Mouse (Mus musculus) limb, embryonic 15.5 days (tissue): ENCODE data around the gene Egfl8. TPM values are rescaled to one million over a fixed set of nuclear protein-coding genes. Genes with fewer than 3 reads are reported as not detected.

Experiments used
- ATAC-seq: fragments of 200-750 bp; cut with Nextera tagmentation; 2 replicates; pipeline ENCODE4 v1.8.0; 2017; ENCODE audit warnings: low read depth, moderate TSS enrichment; ENCODE audit not compliant: insufficient number of reproducible peaks, low FRiP score, low TSS enrichment
- H3K27ac ChIP-seq: fragments of 300-500 bp; sonication (generic); 2 replicates; pipeline ENCODE4 v1.5.1; 2015; ENCODE audit warnings: moderate library complexity, mild to moderate bottlenecking, inconsistent platforms
- H3K27me3 ChIP-seq: fragments of 300-500 bp; sonication (generic); 2 replicates; pipeline ENCODE4 v1.6.1; 2015; ENCODE audit warnings: inconsistent platforms
- H3K36me3 ChIP-seq: fragments of 300-500 bp; sonication (generic); 2 replicates; pipeline ENCODE4 v1.6.1; 2015; ENCODE audit warnings: inconsistent platforms
- H3K4me1 ChIP-seq: fragments of 300-500 bp; sonication (generic); 2 replicates; pipeline ENCODE4 v1.6.1; 2015; ENCODE audit warnings: inconsistent platforms
- H3K4me2 ChIP-seq: fragments of 300-500 bp; sonication (generic); 2 replicates; pipeline ENCODE4 v1.6.1; 2015; ENCODE audit warnings: mild to moderate bottlenecking, inconsistent platforms
- H3K4me3 ChIP-seq: fragments of 300-500 bp; sonication (generic); 2 replicates; pipeline ENCODE4 v1.5.1; 2015; ENCODE audit warnings: mild to moderate bottlenecking, inconsistent platforms
- H3K9ac ChIP-seq: fragments of 300-500 bp; sonication (generic); 2 replicates; pipeline ENCODE4 v1.6.1; 2015; ENCODE audit warnings: inconsistent platforms
- H3K9me3 ChIP-seq: fragments of 300-500 bp; sonication (generic); 2 replicates; pipeline ENCODE4 v1.6.1; 2016; ENCODE audit warnings: inconsistent platforms
- WGBS: fragments of 180-500 bp; shearing (Covaris S2); methylation state at CpG from one replicate; pipeline ENCODE4 v1.1.7; 2015; 5-methylcytosine and 5-hydroxymethylcytosine counted together
- polyA plus RNA-seq: library from polyadenylated mRNA; unstranded; fragments of >200 nt; fragmentation: Nextera tagmentation; extraction: Ambion mirVana; gene quantifications from 2 replicates; pipeline ENCODE4 v1.2.1, GENCODE M21; 2015

Gene Egfl8
- polyA plus RNA-seq, result 8.3 and 13.4 TPM in 2 replicates

GRCm38 (mm10) chr17:34615871-34616270 is at the start of gene Egfl8:
Gene Egfl8 (minus strand): TSS chr17:34615971.
- Histone ChIP-seq H3K9ac (no peak within 1 kb of the TSS), H3K27ac (peak within 1 kb of the TSS; percentile 27)
- no peak for ATAC-seq

DNA sequence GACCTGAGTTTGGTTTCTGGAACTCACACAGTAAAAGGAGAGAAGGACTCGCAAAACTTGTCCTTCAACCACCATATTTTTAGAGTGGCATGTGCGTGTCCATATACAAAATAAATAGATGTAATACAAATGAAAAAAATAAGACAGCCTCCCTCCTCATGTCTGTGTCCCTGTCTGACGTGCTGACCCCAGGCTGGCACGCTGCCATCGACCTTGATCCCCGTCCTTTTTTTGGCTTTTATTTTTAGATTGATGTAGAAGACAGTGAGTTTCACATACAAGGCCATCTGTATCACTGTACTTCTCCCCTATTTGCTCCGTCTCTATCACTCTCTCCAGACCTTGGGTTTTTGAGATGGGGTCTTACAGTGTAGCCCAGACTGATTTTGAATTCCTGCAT is 48.7 kb upstream of the Egfl8 start:
- H3K4me3 ChIP-seq, result no peak overlapping the region
- no peak for ATAC-seq
- 0 out of 2 replicates have a peak, but pooled peaks cover 3% of the 10 kb centered on the region for H3K9me3 ChIP-seq
- H3K36me3 ChIP-seq, result no peaks in the 10 kb centered on the region
- H3K4me1 ChIP-seq, result peaks cover 16% of the 10 kb centered on the region
- no peak overlapping the region for H3K9ac ChIP-seq
- H3K4me2 ChIP-seq, result no peak overlapping the region
- peaks cover 51% of the 10 kb centered on the region for H3K27me3 ChIP-seq
- H3K27ac ChIP-seq, result no peak overlapping the region
- 73% methylated on average over 7 of the region's 7 CpGs for WGBS

More at GRCm38 (mm10) chr17:34615871-34616270, at the start of gene Egfl8:
- Histone ChIP-seq H3K4me2 (no peak within 1 kb of the TSS), H3K4me1 (no peaks in the 10 kb centered on the region), H3K9me3 (no peaks in the 10 kb centered on the region), H3K4me3 (no peak within 1 kb of the TSS), H3K36me3 (peaks cover 89% of the 10 kb centered on the region), H3K27me3 (no peaks in the 10 kb centered on the region)
- WGBS, result 83% methylated on average over 6 of the region's 6 CpGs

GRCm38 (mm10) chr17:34663558-34663957 is 47.8 kb upstream of the Egfl8 start:
- Histone ChIP-seq H3K27ac (no peak overlapping the region), H3K9me3 (0 out of 2 replicates have a peak, but pooled peaks cover 3% of the 10 kb centered on the region), H3K36me3 (no peaks in the 10 kb centered on the region), H3K27me3 (peaks cover 60% of the 10 kb centered on the region), H3K4me1 (peaks cover 16% of the 10 kb centered on the region), H3K4me3 (no peak overlapping the region), H3K4me2 (no peak overlapping the region), H3K9ac (no peak overlapping the region)
- 41% methylated on average over 1 of the region's 1 CpGs for WGBS
- ATAC-seq, result no peak

- Histone ChIP-seq H3K9ac (no peak overlapping the region), H3K36me3 (no peaks in the 10 kb centered on the region), H3K4me2 (no peak overlapping the region), H3K9me3 (0 out of 2 replicates have a peak, but pooled peaks cover 3% of the 10 kb centered on the region), H3K4me1 (peaks cover 16% of the 10 kb centered on the region), H3K27me3 (peaks cover 65% of the 10 kb centered on the region), H3K27ac (no peak overlapping the region), H3K4me3 (no peak overlapping the region)
- 84% methylated on average over 8 of the region's 8 CpGs for WGBS
- ATAC-seq, result no peak
These were observed 47.2 kb upstream of the Egfl8 start for GRCm38 (mm10) chr17:34662978-34663377.

DNA sequence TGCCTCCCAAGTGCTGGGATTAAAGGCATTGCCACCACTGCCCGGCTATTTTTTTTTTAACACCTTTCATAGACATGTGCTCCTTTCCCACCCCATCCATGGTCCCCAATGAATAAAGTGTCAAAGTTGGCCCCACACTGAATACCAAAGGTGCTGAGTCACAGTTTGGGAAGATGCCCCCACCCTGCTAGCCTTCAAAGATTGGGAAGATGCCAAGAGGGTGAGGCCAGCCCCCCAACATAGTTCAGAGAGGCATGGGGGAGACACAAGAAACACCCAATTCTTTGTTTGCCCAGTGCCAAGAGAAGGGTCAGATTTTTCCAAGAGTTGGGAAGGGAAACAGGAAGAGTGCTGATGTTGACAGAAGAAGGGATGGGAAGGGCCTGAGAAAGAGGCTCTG is 46.7 kb upstream of the Egfl8 start:
- no peaks in the 10 kb centered on the region for H3K36me3 ChIP-seq
- 90% methylated on average over 1 of the region's 1 CpGs for WGBS
- H3K4me1 ChIP-seq, result peaks cover 16% of the 10 kb centered on the region
- H3K27me3 ChIP-seq, result peaks cover 61% of the 10 kb centered on the region
- no peak for ATAC-seq
- no peaks in the 10 kb centered on the region for H3K9me3 ChIP-seq
- no peak overlapping the region for H3K4me3 ChIP-seq
- H3K27ac ChIP-seq, result no peak overlapping the region
- H3K9ac ChIP-seq, result no peak overlapping the region
- H3K4me2 ChIP-seq, result no peak overlapping the region

DNA sequence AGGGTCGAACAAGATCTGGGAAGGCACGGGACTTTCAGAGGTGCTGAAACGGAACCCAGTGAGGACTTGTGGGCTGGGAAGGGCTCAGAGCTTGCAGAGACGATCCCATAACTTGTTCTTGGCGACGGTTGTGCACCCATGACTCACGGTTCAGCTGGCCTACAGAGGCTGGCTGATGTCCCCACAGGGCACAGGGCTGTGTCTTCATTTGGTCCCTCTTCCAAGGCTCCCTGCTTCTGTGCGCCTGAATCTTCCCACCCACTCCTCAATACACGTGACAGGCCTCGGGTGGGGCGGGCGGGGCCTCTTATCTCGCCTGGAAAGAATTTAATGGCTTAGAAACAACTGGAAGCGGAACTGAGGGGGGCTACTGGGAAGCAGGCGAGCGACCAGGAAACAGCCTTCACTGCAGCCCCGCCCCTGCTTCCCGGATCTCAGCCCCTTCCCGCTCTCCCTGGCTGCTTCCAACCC is 45.4 kb upstream of the Egfl8 start:
- Histone ChIP-seq H3K4me3 (peak overlapping the region; percentile 20), H3K27ac (no peak overlapping the region), H3K27me3 (peaks cover 61% of the 10 kb centered on the region), H3K9ac (no peak overlapping the region), H3K4me2 (peak overlapping the region; percentile 41), H3K4me1 (peaks cover 24% of the 10 kb centered on the region), H3K36me3 (no peaks in the 10 kb centered on the region), H3K9me3 (no peaks in the 10 kb centered on the region)
- ATAC-seq, result no peak
- WGBS, result 4% methylated on average over 19 of the region's 19 CpGs

- Histone ChIP-seq H3K36me3 (no peaks in the 10 kb centered on the region), H3K4me1 (peaks cover 32% of the 10 kb centered on the region), H3K27ac (no peak overlapping the region), H3K9ac (peak overlapping the region; percentile 2; the same call in 1 of the 2 replicates), H3K9me3 (no peaks in the 10 kb centered on the region), H3K4me2 (0 out of 2 replicates have a peak overlapping the region, but pooled peaks have one; percentile 41), H3K4me3 (peak overlapping the region; percentile 20), H3K27me3 (peaks cover 60% of the 10 kb centered on the region)
- 31% methylated on average over 11 of the region's 11 CpGs for WGBS
- no peak for ATAC-seq
These were observed 44.6 kb upstream of the Egfl8 start for GRCm38 (mm10) chr17:34660259-34660820.

GRCm38 (mm10) chr17:34659897-34660214 is 44.1 kb upstream of the Egfl8 start:
- Histone ChIP-seq H3K27me3 (peaks cover 56% of the 10 kb centered on the region), H3K9ac (no peak overlapping the region), H3K9me3 (no peaks in the 10 kb centered on the region), H3K4me3 (no peak overlapping the region), H3K4me1 (peaks cover 35% of the 10 kb centered on the region), H3K36me3 (no peaks in the 10 kb centered on the region), H3K27ac (no peak overlapping the region), H3K4me2 (no peak overlapping the region)
- no peak for ATAC-seq
- 72% methylated on average over 3 of the region's 3 CpGs for whole genome bisulfite sequencing

DNA sequence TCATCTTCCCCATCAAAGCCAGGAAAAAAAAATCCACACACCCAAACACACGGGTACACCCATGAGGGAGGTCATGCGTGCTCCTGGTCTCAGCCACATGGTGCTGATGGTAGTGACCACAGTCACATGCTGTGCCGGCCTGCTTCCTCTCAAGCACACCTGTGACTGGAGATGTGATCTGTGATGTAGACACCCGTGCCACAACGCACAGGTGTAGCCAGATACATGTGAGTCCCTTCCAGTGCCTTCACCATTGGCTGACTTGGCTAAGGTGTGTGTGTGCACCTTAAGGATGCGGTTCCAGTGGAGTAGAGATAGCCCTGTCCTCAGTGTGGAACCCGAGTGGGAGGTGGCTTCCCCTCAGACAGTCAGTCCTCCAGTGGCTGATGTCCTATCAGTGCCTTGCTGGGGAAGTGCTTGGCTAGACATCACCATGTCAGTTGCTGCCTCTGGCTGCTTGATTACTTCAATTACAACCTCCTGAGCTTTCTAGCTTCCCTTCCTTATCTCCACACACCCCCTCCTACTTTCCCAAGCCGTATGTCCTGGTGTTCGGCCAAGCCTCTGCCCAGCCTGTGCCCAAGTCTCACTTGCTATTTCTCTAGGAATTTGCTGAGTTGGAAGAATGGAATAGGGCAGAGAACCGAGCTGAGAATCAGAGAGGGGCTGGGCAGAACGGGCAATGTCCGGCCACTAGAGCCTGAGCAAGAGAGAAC is 43.6 kb upstream of the Egfl8 start:
- Histone ChIP-seq H3K9me3 (no peaks in the 10 kb centered on the region), H3K4me2 (no peak overlapping the region), H3K9ac (no peak overlapping the region), H3K4me1 (peaks cover 37% of the 10 kb centered on the region), H3K4me3 (no peak overlapping the region), H3K27ac (no peak overlapping the region), H3K27me3 (peaks cover 52% of the 10 kb centered on the region), H3K36me3 (0 out of 2 replicates have a peak, but pooled peaks cover 2% of the 10 kb centered on the region)
- 58% methylated on average over 12 of the region's 12 CpGs for WGBS
- ATAC-seq, result no peak

- peaks cover 8% of the 10 kb centered on the region for H3K36me3 ChIP-seq
- no peaks in the 10 kb centered on the region for H3K9me3 ChIP-seq
- no peak overlapping the region for H3K9ac ChIP-seq
- no peak for ATAC-seq
- WGBS, result 63% methylated on average over 3 of the region's 3 CpGs
- H3K4me2 ChIP-seq, result no peak overlapping the region
- peaks cover 50% of the 10 kb centered on the region for H3K27me3 ChIP-seq
- H3K27ac ChIP-seq, result no peak overlapping the region
- H3K4me1 ChIP-seq, result peaks cover 40% of the 10 kb centered on the region
- no peak overlapping the region for H3K4me3 ChIP-seq
These were observed 42.8 kb upstream of the Egfl8 start for GRCm38 (mm10) chr17:34658591-34658990.

DNA sequence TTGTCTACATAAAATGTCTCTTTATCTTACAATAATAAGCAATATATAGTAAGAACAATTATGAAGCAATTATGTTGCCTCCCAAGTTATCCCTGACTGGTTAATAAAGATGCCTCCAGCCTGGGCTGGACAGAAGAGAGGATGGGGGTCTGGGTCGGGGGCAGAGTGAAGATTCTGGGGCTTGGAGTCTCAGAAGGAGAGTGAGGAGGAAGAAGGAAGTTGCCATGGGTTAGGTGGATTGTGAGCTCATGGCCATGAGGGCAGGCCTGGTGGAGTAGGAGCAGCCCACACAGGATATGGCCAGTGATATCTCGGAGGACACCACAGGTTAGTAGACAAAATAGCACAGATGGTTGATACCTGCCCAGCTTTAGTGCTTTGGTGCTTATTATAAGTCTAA is 42.4 kb upstream of the Egfl8 start:
- peaks cover 46% of the 10 kb centered on the region for H3K27me3 ChIP-seq
- no peak for ATAC-seq
- H3K9ac ChIP-seq, result no peak overlapping the region
- H3K4me2 ChIP-seq, result no peak overlapping the region
- H3K4me3 ChIP-seq, result no peak overlapping the region
- WGBS, result 76% methylated on average over 2 of the region's 2 CpGs
- no peaks in the 10 kb centered on the region for H3K9me3 ChIP-seq
- no peak overlapping the region for H3K27ac ChIP-seq
- H3K4me1 ChIP-seq, result peaks cover 40% of the 10 kb centered on the region
- H3K36me3 ChIP-seq, result peaks cover 13% of the 10 kb centered on the region

- H3K4me3 ChIP-seq, result no peak overlapping the region
- H3K9ac ChIP-seq, result no peak overlapping the region
- H3K4me1 ChIP-seq, result peaks cover 40% of the 10 kb centered on the region
- H3K9me3 ChIP-seq, result no peaks in the 10 kb centered on the region
- peaks cover 37% of the 10 kb centered on the region for H3K27me3 ChIP-seq
- H3K4me2 ChIP-seq, result no peak overlapping the region
- H3K27ac ChIP-seq, result no peak overlapping the region
- 20% methylated on average over 2 of the region's 2 CpGs for WGBS
- peaks cover 22% of the 10 kb centered on the region for H3K36me3 ChIP-seq
- ATAC-seq, result no peak
These were observed 41.5 kb upstream of the Egfl8 start for GRCm38 (mm10) chr17:34657271-34657670.
